Mouse (Mus musculus): ENCODE results near the gene Rbfox1.

- no peak for TF ChIP-seq CTCF (IDR thresholded peaks at IDR 0.05; ENCODE audit: control insufficient read depth, insufficient read depth, insufficient read length)
- no peak for TF ChIP-seq MAX (IDR thresholded peaks at IDR 0.05)
- no peak for TF ChIP-seq CEBPB (IDR thresholded peaks at IDR 0.05; ENCODE audit: low read depth)
- no peak for TF ChIP-seq FOSL1 (IDR thresholded peaks at IDR 0.05; ENCODE audit: insufficient read depth, low read length, poor library complexity, severe bottlenecking)
Observed at GRCm38 (mm10) chr16:7365878-7366277, 1480.7 kb downstream of the Rbfox1 start.

Measured in C2C12 (cell line).